23 mouse cellular contexts compared by ENCODE assay signal in the genomic region with DNA sequence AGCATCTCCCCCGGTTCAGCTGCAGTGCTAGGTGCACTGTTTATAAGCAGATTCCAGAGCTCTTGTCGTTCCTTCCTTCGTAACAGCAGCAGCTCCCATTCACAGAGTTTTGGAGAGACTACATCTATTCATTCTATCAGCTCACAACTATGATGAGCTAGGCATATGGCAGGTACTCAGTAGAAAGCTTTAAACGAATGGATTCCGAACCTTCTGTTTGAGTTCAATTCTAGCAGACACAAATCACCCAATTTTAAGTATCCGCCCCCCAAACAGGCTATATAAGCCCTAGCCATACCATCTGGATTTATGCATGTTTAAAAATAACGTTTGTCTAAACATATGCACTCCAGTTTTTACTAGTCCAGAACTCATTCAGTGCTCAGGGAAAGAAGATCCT.
"Had no signal": no experiment of that assay in that cellular context is flagged by ENCODE, and none has a peak within 500 bp of the region (broad histone marks: within the 10 kb centered on the region; RNA-seq: fewer than 3 reads in every experiment).

No protein-coding gene starts in this region.

- H3K4me3 ChIP-seq: heart, adult 2 months; heart, embryonic 13.5 days; heart, embryonic 15.5 days; hindbrain, embryonic 10.5 days; hindbrain, embryonic 12.5 days; intestine, embryonic 15.5 days; layer of hippocampus, adult 2 months; left cerebral cortex, adult 2 months; limb, embryonic 10.5 days; limb, embryonic 12.5 days; liver, embryonic 13.5 days; liver, embryonic 15.5 days had no signal

- H3K27ac ChIP-seq: heart, adult 2 months; heart, embryonic 13.5 days; heart, embryonic 15.5 days; hindbrain, embryonic 10.5 days; hindbrain, embryonic 12.5 days; hindbrain, embryonic 14.5 days; intestine, embryonic 15.5 days; layer of hippocampus, adult 2 months; left cerebral cortex, adult 2 months; limb, embryonic 10.5 days; limb, embryonic 12.5 days; liver, embryonic 13.5 days; liver, embryonic 15.5 days had no signal

- DNase-seq: gastrocnemius, postnatal 10 days; gastrocnemius, postnatal 25 days; heart, adult 2 months; heart, postnatal 14 days; heart, postnatal 4 days; kidney, adult 18-20 months; kidney, adult 8-10 months; kidney, postnatal 10 days; kidney, postnatal 25 days; kidney, postnatal 4 days; liver; liver, embryonic 13.5 days had no signal
